Mouse (Mus musculus): Measurements from ENCODE around the gene Dph5. TPM values are rescaled to one million over a fixed set of nuclear protein-coding genes. Genes with fewer than 3 reads are reported as not detected.
A peak's percentile ranks its signal among the peaks of the same experiment; 100 is the strongest.
"Not testable (repeated sequence)": the region's sequence is repeated elsewhere in the genome, so short reads cannot be mapped to it uniquely, and the experiment has no call there.

Dph5 gene
- polyA plus RNA-seq, 1 experiment from 2014 or later = 21.3 TPM

DNA sequence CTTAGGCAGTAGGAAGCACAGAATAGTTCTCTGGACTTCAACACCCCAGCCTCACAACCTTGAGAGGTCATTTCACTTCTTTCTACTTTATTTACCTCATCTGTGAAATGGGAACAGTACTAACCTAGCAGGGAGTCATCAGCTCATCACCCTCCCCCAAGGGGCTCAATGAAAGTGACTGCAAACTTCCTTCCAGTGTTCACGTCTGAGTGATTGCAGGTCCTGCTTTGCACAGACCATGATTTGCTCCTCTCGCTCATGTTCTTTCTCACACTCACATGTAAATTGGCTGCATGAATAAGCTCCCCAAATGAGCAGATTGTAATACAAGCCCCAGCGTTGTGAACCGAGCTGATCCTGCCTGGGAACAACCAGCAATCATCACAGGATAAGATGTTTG, 36.7 kb upstream of the Dph5 start:
- WGBS = 57% methylated on average over 4 of the region's 4 CpGs
- TF ChIP-seq CTCF (IDR thresholded peaks at IDR 0.05; ENCODE audit: low read depth) = no peak
- no peaks in the 10 kb centered on the region for H3K4me1 ChIP-seq (replicated peaks; ENCODE audit: insufficient read depth, low read length)
- no peak overlapping the region for H3K4me3 ChIP-seq (replicated peaks; ENCODE audit: low read depth, low read length)
- H3K9ac ChIP-seq (ENCODE audit: low read depth, low read length) = no peak overlapping the region
- no peak overlapping the region for H3K4me2 ChIP-seq (ENCODE audit: low read length)
- no peaks in the 10 kb centered on the region for H3K27me3 ChIP-seq (ENCODE audit: insufficient read depth, low read length)
- DNase-seq (ENCODE audit: low spot score) (no peak), ATAC-seq (replicated peaks; ENCODE audit: low FRiP score, low read depth) (no peak)
- H3K9me3 ChIP-seq (replicated peaks; ENCODE audit: low read length) = no peaks in the 10 kb centered on the region
- no peak overlapping the region for H3K27ac ChIP-seq
- no peaks in the 10 kb centered on the region for H3K36me3 ChIP-seq (ENCODE audit: insufficient read depth, low read length)

GRCm38 (mm10) chr3:115854672-115855191, 32.9 kb upstream of the Dph5 start:
- Histone ChIP-seq H3K36me3 (ENCODE audit: insufficient read depth, low read length) (no peaks in the 10 kb centered on the region), H3K4me1 (replicated peaks; ENCODE audit: insufficient read depth, low read length) (no peaks in the 10 kb centered on the region), H3K9me3 (replicated peaks; ENCODE audit: low read length) (no peaks in the 10 kb centered on the region), H3K4me3 (replicated peaks; ENCODE audit: low read depth, low read length) (no peak overlapping the region), H3K27ac (no peak overlapping the region), H3K4me2 (ENCODE audit: low read length) (no peak overlapping the region), H3K9ac (ENCODE audit: low read depth, low read length) (no peak overlapping the region), H3K27me3 (ENCODE audit: insufficient read depth, low read length) (no peaks in the 10 kb centered on the region)
- ATAC-seq (replicated peaks; ENCODE audit: low FRiP score, low read depth) (no peak), DNase-seq (ENCODE audit: low spot score) (no peak)
- TF ChIP-seq CTCF (IDR thresholded peaks at IDR 0.05; ENCODE audit: low read depth) = no peak
- WGBS = 93% methylated on average over 7 of the region's 7 CpGs

GRCm38 (mm10) chr3:115855576-115855975, 32.1 kb upstream of the Dph5 start:
- H3K27me3 ChIP-seq (ENCODE audit: insufficient read depth, low read length) = no peaks in the 10 kb centered on the region
- H3K27ac ChIP-seq = no peak overlapping the region
- 60% methylated on average over 10 of the region's 10 CpGs for WGBS
- no peak overlapping the region for H3K4me3 ChIP-seq (replicated peaks; ENCODE audit: low read depth, low read length)
- no peaks in the 10 kb centered on the region for H3K9me3 ChIP-seq (replicated peaks; ENCODE audit: low read length)
- ATAC-seq (replicated peaks; ENCODE audit: low FRiP score, low read depth) = no peak
- H3K36me3 ChIP-seq (ENCODE audit: insufficient read depth, low read length) = no peaks in the 10 kb centered on the region
- H3K9ac ChIP-seq (ENCODE audit: low read depth, low read length) = no peak overlapping the region
- TF ChIP-seq CTCF (IDR thresholded peaks at IDR 0.05; ENCODE audit: low read depth) = no peak
- H3K4me1 ChIP-seq (replicated peaks; ENCODE audit: insufficient read depth, low read length) = no peaks in the 10 kb centered on the region
- no peak overlapping the region for H3K4me2 ChIP-seq (ENCODE audit: low read length)
- no peak for DNase-seq (ENCODE audit: low spot score)

DNA sequence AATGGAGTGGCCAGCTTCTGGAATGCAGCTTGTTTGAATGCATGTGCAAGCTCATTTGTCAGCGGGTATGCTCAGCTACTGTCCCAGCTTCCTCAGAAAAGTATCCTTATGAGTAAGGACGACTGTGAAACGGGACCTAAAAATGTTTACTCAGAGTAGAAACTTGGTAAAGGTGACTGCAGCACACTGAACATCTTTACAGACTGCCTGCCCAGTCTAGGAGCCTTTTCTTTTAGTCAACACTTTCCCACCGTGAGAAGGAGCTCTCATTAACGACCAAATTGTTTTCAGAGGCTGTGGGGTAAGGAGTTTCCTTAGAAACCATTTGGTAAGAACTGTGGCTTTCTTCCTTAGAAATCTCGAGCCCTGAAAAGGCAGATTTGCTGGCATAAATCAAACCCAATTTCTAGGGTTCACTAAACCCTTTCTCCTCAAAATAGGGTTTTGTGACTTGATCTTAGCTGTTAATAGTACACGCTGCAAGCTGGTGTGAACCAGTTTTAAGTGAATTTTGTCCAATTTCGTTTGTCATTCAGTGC, 31.1 kb upstream of the Dph5 start:
- H3K4me2 ChIP-seq (ENCODE audit: low read length) = no peak overlapping the region
- no peak for TF ChIP-seq CTCF (IDR thresholded peaks at IDR 0.05; ENCODE audit: low read depth)

GRCm38 (mm10) chr3:115857436-115857835, 30.2 kb upstream of the Dph5 start:
- ATAC-seq (replicated peaks; ENCODE audit: low FRiP score, low read depth) (no peak), DNase-seq (ENCODE audit: low spot score) (no peak)
- Histone ChIP-seq H3K9me3 (replicated peaks; ENCODE audit: low read length) (no peaks in the 10 kb centered on the region), H3K9ac (ENCODE audit: low read depth, low read length) (no peak overlapping the region), H3K27me3 (ENCODE audit: insufficient read depth, low read length) (no peaks in the 10 kb centered on the region), H3K4me1 (replicated peaks; ENCODE audit: insufficient read depth, low read length) (no peaks in the 10 kb centered on the region), H3K27ac (no peak overlapping the region), H3K4me3 (replicated peaks; ENCODE audit: low read depth, low read length) (no peak overlapping the region), H3K36me3 (ENCODE audit: insufficient read depth, low read length) (no peaks in the 10 kb centered on the region), H3K4me2 (ENCODE audit: low read length) (no peak overlapping the region)
- TF ChIP-seq CTCF (IDR thresholded peaks at IDR 0.05; ENCODE audit: low read depth) = no peak
- 91% methylated on average over 10 of the region's 10 CpGs for WGBS

More for the DNA sequence above, 31.1 kb upstream of the Dph5 start:
- ATAC-seq (replicated peaks; ENCODE audit: low FRiP score, low read depth) (no peak), DNase-seq (ENCODE audit: low spot score) (no peak)
- Histone ChIP-seq H3K4me3 (replicated peaks; ENCODE audit: low read depth, low read length) (no peak overlapping the region), H3K27me3 (ENCODE audit: insufficient read depth, low read length) (no peaks in the 10 kb centered on the region), H3K4me1 (replicated peaks; ENCODE audit: insufficient read depth, low read length) (no peaks in the 10 kb centered on the region), H3K9ac (ENCODE audit: low read depth, low read length) (no peak overlapping the region), H3K27ac (no peak overlapping the region), H3K36me3 (ENCODE audit: insufficient read depth, low read length) (no peaks in the 10 kb centered on the region), H3K9me3 (replicated peaks; ENCODE audit: low read length) (no peaks in the 10 kb centered on the region)
- WGBS = 29% methylated on average over 8 of the region's 8 CpGs

GRCm38 (mm10) chr3:115858822-115859221, 28.8 kb upstream of the Dph5 start:
- Histone ChIP-seq H3K27ac (no peak overlapping the region), H3K27me3 (ENCODE audit: insufficient read depth, low read length) (no peaks in the 10 kb centered on the region), H3K4me3 (replicated peaks; ENCODE audit: low read depth, low read length) (no peak overlapping the region), H3K36me3 (ENCODE audit: insufficient read depth, low read length) (no peaks in the 10 kb centered on the region), H3K4me1 (replicated peaks; ENCODE audit: insufficient read depth, low read length) (no peaks in the 10 kb centered on the region), H3K9ac (ENCODE audit: low read depth, low read length) (no peak overlapping the region), H3K9me3 (replicated peaks; ENCODE audit: low read length) (no peaks in the 10 kb centered on the region), H3K4me2 (ENCODE audit: low read length) (no peak overlapping the region)
- DNase-seq (ENCODE audit: low spot score) (no peak), ATAC-seq (replicated peaks; ENCODE audit: low FRiP score, low read depth) (0 out of 2 replicates have a peak, but pooled peaks have one; percentile 7)
- TF ChIP-seq CTCF (IDR thresholded peaks at IDR 0.05; ENCODE audit: low read depth) = no peak
- 77% methylated on average over 3 of the region's 3 CpGs for WGBS

DNA sequence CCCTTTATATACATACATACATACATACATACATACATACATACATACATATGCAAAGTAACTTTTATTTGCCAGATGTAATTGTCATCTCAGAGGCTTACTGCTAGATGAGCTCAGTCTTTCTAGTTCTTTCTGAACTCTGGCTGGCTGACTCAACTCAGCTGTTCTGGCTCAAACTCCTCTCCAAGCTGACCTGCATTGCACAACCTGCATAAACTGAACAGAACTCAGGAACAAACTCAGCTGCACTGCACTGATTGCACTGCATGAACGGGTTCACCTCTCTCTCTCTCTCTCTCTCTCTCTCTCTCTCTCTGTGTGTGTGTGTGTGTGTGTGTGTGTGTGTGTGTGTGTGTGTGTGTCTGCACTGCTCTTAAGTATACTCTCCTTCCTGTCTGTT, 26.9 kb upstream of the Dph5 start:
- 44% methylated on average over 1 of the region's 1 CpGs for WGBS
- not testable (repeated sequence) for H3K4me1 ChIP-seq (replicated peaks; ENCODE audit: insufficient read depth, low read length); H3K4me2 ChIP-seq (ENCODE audit: low read length); H3K27ac ChIP-seq; H3K9me3 ChIP-seq (replicated peaks; ENCODE audit: low read length); DNase-seq (ENCODE audit: low spot score); H3K9ac ChIP-seq (ENCODE audit: low read depth, low read length); H3K4me3 ChIP-seq (replicated peaks; ENCODE audit: low read depth, low read length); ATAC-seq (replicated peaks; ENCODE audit: low FRiP score, low read depth); H3K27me3 ChIP-seq (ENCODE audit: insufficient read depth, low read length); H3K36me3 ChIP-seq (ENCODE audit: insufficient read depth, low read length)
